Mouse (Mus musculus): ENCODE measurements around the gene Coa7. TPM values are rescaled to one million over a fixed set of nuclear protein-coding genes. Genes with fewer than 3 reads are reported as not detected.

The Coa7 gene
- polyA plus RNA-seq, 1 experiment from 2014 or later = 51.4 TPM

Other genes starting within 250 kb of the Coa7 start
- 0.23 and 0.42 TPM in 2 replicates for gene Podn, start 231.7 kb upstream of the Coa7 start, polyA plus RNA-seq (2015; fragmentation: Nextera tagmentation; extraction: Ambion mirVana)
- gene Scp2, start 183.1 kb upstream of the Coa7 start, polyA plus RNA-seq (2015; fragmentation: Nextera tagmentation; extraction: Ambion mirVana) = 189 and 198 TPM in 2 replicates
- 7.2 and 9.6 TPM in 2 replicates for gene Echdc2, start 162.7 kb upstream of the Coa7 start, polyA plus RNA-seq (2015; fragmentation: Nextera tagmentation; extraction: Ambion mirVana)
- 0.09 TPM in 1 of 2 replicates, not detected in the other for gene Zyg11a, start 110.1 kb upstream of the Coa7 start, polyA plus RNA-seq (2015; fragmentation: Nextera tagmentation; extraction: Ambion mirVana)
- gene Zyg11b, start 27.0 kb upstream of the Coa7 start, polyA plus RNA-seq (2015; fragmentation: Nextera tagmentation; extraction: Ambion mirVana) = 33.9 and 37.3 TPM in 2 replicates
- gene Shisal2a, start 55.2 kb downstream of the Coa7 start, polyA plus RNA-seq (2015; fragmentation: Nextera tagmentation; extraction: Ambion mirVana) = 6.4 TPM in 2 replicates
- 25.1 and 29.1 TPM in 2 replicates for gene Gpx7, start 78.8 kb downstream of the Coa7 start, polyA plus RNA-seq (2015; fragmentation: Nextera tagmentation; extraction: Ambion mirVana)
- gene Tut4, start 131.3 kb downstream of the Coa7 start, polyA plus RNA-seq (2015; fragmentation: Nextera tagmentation; extraction: Ambion mirVana) = 58.8 and 70.0 TPM in 2 replicates

Data from midbrain, embryonic 15.5 days (tissue).